Mouse (Mus musculus): ENCODE measurements around the gene Mfn1. TPM values are rescaled to one million over a fixed set of nuclear protein-coding genes. Genes with fewer than 3 reads are reported as not detected.

Gene Mfn1
- polyA plus RNA-seq, 1 experiment from 2014 or later = 65.5 TPM

- no peak overlapping the region for H3K9ac ChIP-seq (ENCODE audit: low read length)
- no peak for ATAC-seq (ENCODE audit: insufficient number of reproducible peaks, insufficient read depth, low FRiP score, low read depth)
- H3K4me1 ChIP-seq (ENCODE audit: control insufficient read depth in 2 of 2, insufficient read depth in 2 of 2, low read length in 2 of 2) = peaks cover 0 to 5% of the 10 kb centered on the region in 2 experiments; a peak in 1 of 4 replicates
- 87% methylated on average over 3 of the region's 3 CpGs for WGBS
- H3K4me2 ChIP-seq (ENCODE audit: low read length) = no peak overlapping the region
- no peaks in the 10 kb centered on the region for H3K27me3 ChIP-seq (ENCODE audit: control insufficient read depth, insufficient read depth, low read length)
- no peak overlapping the region for H3K4me3 ChIP-seq (ENCODE audit: control insufficient read depth in 1 of 2, insufficient read depth in 1 of 2, low read depth in 1 of 2, low read length in 2 of 2)
- peaks cover 96% of the 10 kb centered on the region for H3K36me3 ChIP-seq (ENCODE audit: control insufficient read depth, insufficient read depth, low read length)
- no peaks in the 10 kb centered on the region for H3K9me3 ChIP-seq (ENCODE audit: control insufficient read depth, low read length)
- H3K27ac ChIP-seq (replicated peaks in 1 of 2; ENCODE audit: control insufficient read depth in 1 of 2, insufficient read depth in 1 of 2, low read depth in 2 of 2, low read length in 2 of 2) = no peak overlapping the region
Observed at GRCm38 (mm10) chr3:32586274-32586673, 57.0 kb downstream of the Mfn1 start.

GRCm38 (mm10) chr3:32595080-32595479 lies 65.8 kb downstream of the Mfn1 start:
- ATAC-seq (ENCODE audit: insufficient number of reproducible peaks, insufficient read depth, low FRiP score, low read depth) = no peak
- Histone ChIP-seq H3K9me3 (ENCODE audit: control insufficient read depth, low read length) (peaks cover 4% of the 10 kb centered on the region; the same call in 1 of the 2 replicates), H3K27me3 (ENCODE audit: control insufficient read depth, insufficient read depth, low read length) (no peaks in the 10 kb centered on the region), H3K4me3 (ENCODE audit: control insufficient read depth in 1 of 2, insufficient read depth in 1 of 2, low read depth in 1 of 2, low read length in 2 of 2) (no peak overlapping the region), H3K9ac (ENCODE audit: low read length) (no peak overlapping the region), H3K4me2 (ENCODE audit: low read length) (no peak overlapping the region), H3K36me3 (ENCODE audit: control insufficient read depth, insufficient read depth, low read length) (peaks cover 53% of the 10 kb centered on the region), H3K4me1 (ENCODE audit: control insufficient read depth in 2 of 2, insufficient read depth in 2 of 2, low read length in 2 of 2) (no peaks in the 10 kb centered on the region), H3K27ac (replicated peaks in 1 of 2; ENCODE audit: control insufficient read depth in 1 of 2, insufficient read depth in 1 of 2, low read depth in 2 of 2, low read length in 2 of 2) (no peak overlapping the region)
- WGBS = 86% methylated on average over 4 of the region's 4 CpGs

- H3K27me3 ChIP-seq (ENCODE audit: control insufficient read depth, insufficient read depth, low read length) = no peaks in the 10 kb centered on the region
- peaks cover 33% of the 10 kb centered on the region for H3K36me3 ChIP-seq (ENCODE audit: control insufficient read depth, insufficient read depth, low read length)
- H3K4me3 ChIP-seq (ENCODE audit: control insufficient read depth in 1 of 2, insufficient read depth in 1 of 2, low read depth in 1 of 2, low read length in 2 of 2) = no peak overlapping the region
- no peak overlapping the region for H3K9ac ChIP-seq (ENCODE audit: low read length)
- H3K9me3 ChIP-seq (ENCODE audit: control insufficient read depth, low read length) = peaks cover 4% of the 10 kb centered on the region; the same call in 1 of the 2 replicates
- H3K4me1 ChIP-seq (ENCODE audit: control insufficient read depth in 2 of 2, insufficient read depth in 2 of 2, low read length in 2 of 2) = no peaks in the 10 kb centered on the region
- WGBS = 49% methylated on average over 3 of the region's 3 CpGs
- H3K4me2 ChIP-seq (ENCODE audit: low read length) = no peak overlapping the region
- no peak overlapping the region for H3K27ac ChIP-seq (replicated peaks in 1 of 2; ENCODE audit: control insufficient read depth in 1 of 2, insufficient read depth in 1 of 2, low read depth in 2 of 2, low read length in 2 of 2)
- no peak for ATAC-seq (ENCODE audit: insufficient number of reproducible peaks, insufficient read depth, low FRiP score, low read depth)
Observed at GRCm38 (mm10) chr3:32599328-32599727, 70.1 kb downstream of the Mfn1 start.

- peaks cover 4% of the 10 kb centered on the region; the same call in 1 of the 2 replicates for H3K9me3 ChIP-seq (ENCODE audit: control insufficient read depth, low read length)
- no peaks in the 10 kb centered on the region for H3K27me3 ChIP-seq (ENCODE audit: control insufficient read depth, insufficient read depth, low read length)
- H3K27ac ChIP-seq (replicated peaks in 1 of 2; ENCODE audit: control insufficient read depth in 1 of 2, insufficient read depth in 1 of 2, low read depth in 2 of 2, low read length in 2 of 2) = no peak overlapping the region
- H3K36me3 ChIP-seq (ENCODE audit: control insufficient read depth, insufficient read depth, low read length) = peaks cover 23% of the 10 kb centered on the region; the same call in 1 of the 2 replicates
- no peaks in the 10 kb centered on the region for H3K4me1 ChIP-seq (ENCODE audit: control insufficient read depth in 2 of 2, insufficient read depth in 2 of 2, low read length in 2 of 2)
- 85% methylated on average over 10 of the region's 10 CpGs for WGBS
- no peak overlapping the region for H3K9ac ChIP-seq (ENCODE audit: low read length)
- no peak overlapping the region for H3K4me3 ChIP-seq (ENCODE audit: control insufficient read depth in 1 of 2, insufficient read depth in 1 of 2, low read depth in 1 of 2, low read length in 2 of 2)
- ATAC-seq (ENCODE audit: insufficient number of reproducible peaks, insufficient read depth, low FRiP score, low read depth) = no peak
- no peak overlapping the region for H3K4me2 ChIP-seq (ENCODE audit: low read length)
Observed at GRCm38 (mm10) chr3:32601055-32601454, 71.8 kb downstream of the Mfn1 start.

GRCm38 (mm10) chr3:32609233-32609632 lies 80.0 kb downstream of the Mfn1 start:
- H3K9me3 ChIP-seq (ENCODE audit: control insufficient read depth, low read length) = 0 out of 2 replicates have a peak, but pooled peaks cover 4% of the 10 kb centered on the region
- H3K4me1 ChIP-seq (ENCODE audit: control insufficient read depth in 2 of 2, insufficient read depth in 2 of 2, low read length in 2 of 2) = no peaks in the 10 kb centered on the region; a peak in 1 of 4 replicates
- no peaks in the 10 kb centered on the region for H3K27me3 ChIP-seq (ENCODE audit: control insufficient read depth, insufficient read depth, low read length)
- 94% methylated on average over 4 of the region's 4 CpGs for WGBS
- H3K4me3 ChIP-seq (ENCODE audit: control insufficient read depth in 1 of 2, insufficient read depth in 1 of 2, low read depth in 1 of 2, low read length in 2 of 2) = no peak overlapping the region
- no peak overlapping the region for H3K9ac ChIP-seq (ENCODE audit: low read length)
- ATAC-seq (ENCODE audit: insufficient number of reproducible peaks, insufficient read depth, low FRiP score, low read depth) = no peak
- H3K36me3 ChIP-seq (ENCODE audit: control insufficient read depth, insufficient read depth, low read length) = no peaks in the 10 kb centered on the region
- H3K27ac ChIP-seq (replicated peaks in 1 of 2; ENCODE audit: control insufficient read depth in 1 of 2, insufficient read depth in 1 of 2, low read depth in 2 of 2, low read length in 2 of 2) = no peak overlapping the region
- H3K4me2 ChIP-seq (ENCODE audit: low read length) = no peak overlapping the region

- Histone ChIP-seq H3K9me3 (ENCODE audit: control insufficient read depth, low read length) (0 out of 2 replicates have a peak, but pooled peaks cover 4% of the 10 kb centered on the region), H3K27ac (replicated peaks in 1 of 2; ENCODE audit: control insufficient read depth in 1 of 2, insufficient read depth in 1 of 2, low read depth in 2 of 2, low read length in 2 of 2) (no peak overlapping the region), H3K36me3 (ENCODE audit: control insufficient read depth, insufficient read depth, low read length) (no peaks in the 10 kb centered on the region), H3K9ac (ENCODE audit: low read length) (no peak overlapping the region), H3K4me1 (ENCODE audit: control insufficient read depth in 2 of 2, insufficient read depth in 2 of 2, low read length in 2 of 2) (peaks cover 0 to 5% of the 10 kb centered on the region in 2 experiments; a peak in 2 of 4 replicates), H3K4me2 (ENCODE audit: low read length) (no peak overlapping the region), H3K4me3 (ENCODE audit: control insufficient read depth in 1 of 2, insufficient read depth in 1 of 2, low read depth in 1 of 2, low read length in 2 of 2) (no peak overlapping the region), H3K27me3 (ENCODE audit: control insufficient read depth, insufficient read depth, low read length) (no peaks in the 10 kb centered on the region)
- no peak; the same call in 1 of the 2 replicates for ATAC-seq (ENCODE audit: insufficient number of reproducible peaks, insufficient read depth, low FRiP score, low read depth)
- WGBS = 20% methylated on average over 7 of the region's 7 CpGs
Observed at GRCm38 (mm10) chr3:32610560-32610959, 81.3 kb downstream of the Mfn1 start.

GRCm38 (mm10) chr3:32611606-32612170 lies 82.4 kb downstream of the Mfn1 start:
- Histone ChIP-seq H3K9me3 (ENCODE audit: control insufficient read depth, low read length) (0 out of 2 replicates have a peak, but pooled peaks cover 4% of the 10 kb centered on the region), H3K36me3 (ENCODE audit: control insufficient read depth, insufficient read depth, low read length) (no peaks in the 10 kb centered on the region), H3K27me3 (ENCODE audit: control insufficient read depth, insufficient read depth, low read length) (no peaks in the 10 kb centered on the region), H3K4me1 (ENCODE audit: control insufficient read depth in 2 of 2, insufficient read depth in 2 of 2, low read length in 2 of 2) (peaks cover 0 to 5% of the 10 kb centered on the region in 2 experiments; a peak in 2 of 4 replicates), H3K4me2 (ENCODE audit: low read length) (no peak overlapping the region), H3K9ac (ENCODE audit: low read length) (no peak overlapping the region), H3K4me3 (ENCODE audit: control insufficient read depth in 1 of 2, insufficient read depth in 1 of 2, low read depth in 1 of 2, low read length in 2 of 2) (no peak overlapping the region), H3K27ac (replicated peaks in 1 of 2; ENCODE audit: control insufficient read depth in 1 of 2, insufficient read depth in 1 of 2, low read depth in 2 of 2, low read length in 2 of 2) (no peak overlapping the region)
- 71% methylated on average over 11 of the region's 11 CpGs for WGBS
- ATAC-seq (ENCODE audit: insufficient number of reproducible peaks, insufficient read depth, low FRiP score, low read depth) = no peak

Measured in heart, embryonic 14.5 days (tissue).